Mouse (Mus musculus): Measurements from ENCODE around the gene Lrrc8e. TPM values are rescaled to one million over a fixed set of nuclear protein-coding genes. Genes with fewer than 3 reads are reported as not detected.

Gene Lrrc8e
- total RNA-seq, 2 experiments from 2014 or later: not detected

GRCm38 (mm10) chr8:4216791-4217621, 9.6 kb upstream of the Lrrc8e start, which contains the start of gene Prr36:
TSS of gene Prr36 (minus strand) at chr8:4217459.
- no peak for ATAC-seq (replicated peaks; ENCODE audit: low FRiP score, poor library complexity, severe bottlenecking)

- ATAC-seq (replicated peaks; ENCODE audit: low FRiP score, poor library complexity, severe bottlenecking): no peak
Measured at GRCm38 (mm10) chr8:4219617-4220016, 7.0 kb upstream of the Lrrc8e start.

- ATAC-seq (replicated peaks; ENCODE audit: low FRiP score, poor library complexity, severe bottlenecking): no peak
Measured at GRCm38 (mm10) chr8:4222059-4222458, 4.6 kb upstream of the Lrrc8e start.

DNA sequence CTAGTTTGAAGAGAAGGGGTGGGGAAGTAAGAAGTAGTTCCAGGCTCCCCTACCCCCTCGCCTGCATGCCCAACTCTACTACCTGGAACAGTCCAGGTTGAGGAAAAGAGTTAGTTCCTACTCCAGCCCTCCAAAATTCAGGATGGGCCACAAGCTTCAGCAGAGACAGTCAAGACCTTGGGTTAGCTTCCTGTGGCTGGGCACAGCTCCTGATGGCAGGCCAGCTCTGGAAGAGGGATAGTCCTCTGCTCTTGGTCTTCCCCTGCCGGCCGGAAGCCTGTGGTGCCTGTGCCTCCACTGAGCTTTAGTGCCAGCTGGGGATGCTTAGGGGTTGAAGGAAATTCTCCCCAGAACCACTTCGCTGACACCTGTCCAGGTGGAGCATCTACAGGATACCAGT, 304 bp upstream of the Lrrc8e start:
- no peak for ATAC-seq (replicated peaks; ENCODE audit: low FRiP score, poor library complexity, severe bottlenecking)

DNA sequence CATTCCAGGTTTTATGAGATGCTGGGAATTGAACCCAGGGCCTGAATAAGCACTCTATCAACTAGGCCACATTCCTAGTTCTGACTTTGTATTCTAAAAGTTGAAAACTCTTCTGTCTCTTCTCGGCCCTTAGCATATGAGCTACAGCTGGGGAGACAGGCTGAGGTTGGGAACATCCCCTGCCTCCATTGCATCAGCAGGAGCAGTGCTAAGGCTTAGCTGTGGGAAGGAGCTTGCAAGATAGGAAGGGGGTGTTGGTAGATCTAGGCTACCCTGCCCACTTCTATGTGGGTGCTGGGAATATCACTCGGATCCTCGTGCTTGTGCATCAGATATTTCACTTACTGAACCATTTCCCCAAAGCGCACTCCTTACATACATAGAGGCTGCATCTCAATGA, 1.3 kb downstream of the Lrrc8e start:
- no peak for ATAC-seq (replicated peaks; ENCODE audit: low FRiP score, poor library complexity, severe bottlenecking)

DNA sequence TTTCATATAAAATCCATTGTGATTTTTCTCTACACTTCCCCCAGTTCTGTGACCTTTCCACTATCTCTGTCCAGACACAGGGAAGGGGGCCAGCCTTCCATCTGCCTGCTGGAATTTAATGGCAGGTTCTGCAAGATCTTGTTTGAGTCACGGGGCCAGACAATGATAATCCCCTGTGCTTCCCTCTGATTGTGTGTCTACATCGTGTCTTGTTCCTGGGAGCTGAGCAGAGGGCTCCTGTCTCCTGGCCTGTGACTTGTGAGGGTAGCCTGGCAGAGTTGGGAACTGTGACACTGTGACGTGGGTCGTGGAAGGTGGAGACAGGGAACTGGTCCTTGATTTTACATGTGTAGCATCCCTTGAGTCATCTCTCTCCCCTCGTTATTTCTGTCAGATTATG, 3.2 kb downstream of the Lrrc8e start:
- ATAC-seq (replicated peaks; ENCODE audit: low FRiP score, poor library complexity, severe bottlenecking): no peak

GRCm38 (mm10) chr8:4230612-4231351, 4.2 kb downstream of the Lrrc8e start:
- no peak for ATAC-seq (replicated peaks; ENCODE audit: low FRiP score, poor library complexity, severe bottlenecking)

DNA sequence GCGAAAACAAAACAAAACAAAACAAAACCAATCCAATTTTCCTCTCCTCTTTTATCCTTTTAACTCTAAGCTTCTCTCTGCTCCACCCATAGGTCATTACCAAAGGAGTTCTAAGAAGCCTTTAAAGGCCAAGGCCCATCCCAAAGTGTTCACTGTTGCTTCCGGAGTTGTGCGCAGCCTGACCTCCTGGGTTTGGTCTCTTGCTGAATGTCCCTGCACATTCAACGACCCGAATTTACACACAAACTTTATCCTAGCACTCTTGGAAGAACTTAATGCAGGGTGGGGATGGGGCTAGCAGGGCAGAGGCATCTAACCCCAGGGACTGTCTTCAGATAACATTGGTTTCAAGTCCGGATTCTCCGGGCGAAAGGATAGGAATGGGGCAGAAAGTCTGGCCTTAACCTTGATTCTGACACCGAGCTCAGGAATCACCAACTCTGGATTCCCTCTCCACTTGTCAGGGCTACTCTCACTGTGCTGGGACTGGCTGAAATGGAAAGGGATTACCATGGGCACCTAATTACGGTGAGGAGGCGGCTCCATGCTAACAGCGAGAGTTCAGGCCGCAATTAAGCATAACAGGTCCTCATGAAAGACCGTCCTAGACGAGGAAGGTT, 11.3 kb downstream of the Lrrc8e start:
- peak; percentile 4; the same call in 1 of the 2 replicates for ATAC-seq (replicated peaks; ENCODE audit: low FRiP score, poor library complexity, severe bottlenecking)

GRCm38 (mm10) chr8:4238434-4239192, 12.0 kb downstream of the Lrrc8e start, which contains the start of the genes Map2k7 and Gm49320:
TSS of gene Map2k7 (plus strand) at chr8:4238740.
TSS of gene Gm49320 (plus strand) at chr8:4238865.
- peak; percentile 86 for ATAC-seq (replicated peaks; ENCODE audit: low FRiP score, poor library complexity, severe bottlenecking)

- ATAC-seq (replicated peaks; ENCODE audit: low FRiP score, poor library complexity, severe bottlenecking): peak; percentile 26
Measured at GRCm38 (mm10) chr8:4239193-4239890, 12.7 kb downstream of the Lrrc8e start.

DNA sequence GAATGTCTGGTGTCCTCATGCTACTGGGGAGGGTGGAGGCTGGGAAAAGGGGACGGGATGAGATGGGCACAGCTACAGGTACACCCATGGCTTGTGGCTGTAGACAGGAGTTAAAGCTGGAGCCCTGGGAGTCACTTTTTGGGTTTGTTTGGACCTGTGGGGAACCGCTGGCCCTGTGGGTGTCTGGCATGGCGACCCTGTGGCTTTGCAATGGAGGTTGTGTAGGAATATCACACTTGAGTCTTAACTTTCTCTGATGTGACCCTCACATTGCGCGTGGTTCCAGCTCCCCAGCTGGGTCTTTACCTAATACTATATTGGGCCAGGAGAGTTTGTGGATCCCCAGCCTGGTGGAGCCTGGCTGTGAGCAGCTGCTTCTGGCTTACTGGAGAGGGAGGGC, 18.4 kb downstream of the Lrrc8e start:
- ATAC-seq (replicated peaks; ENCODE audit: low FRiP score, poor library complexity, severe bottlenecking): no peak

DNA sequence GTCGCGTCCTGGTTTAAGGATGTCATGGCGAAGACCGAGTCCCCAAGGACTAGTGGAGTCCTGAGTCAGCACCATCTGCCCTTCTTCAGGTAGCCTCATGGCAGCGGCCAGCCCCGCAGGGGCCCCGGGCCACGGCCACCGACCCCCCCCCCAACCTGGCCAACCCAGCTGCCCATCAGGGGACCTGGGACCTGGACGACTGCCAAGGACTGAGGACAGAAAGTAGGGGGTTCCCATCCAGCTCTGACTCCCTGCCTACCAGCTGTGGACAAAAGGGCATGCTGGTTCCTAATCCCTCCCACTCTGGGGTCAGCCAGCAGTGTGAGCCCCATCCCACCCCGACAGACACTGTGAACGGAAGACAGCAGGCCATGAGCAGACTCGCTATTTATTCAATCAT, 19.1 kb downstream of the Lrrc8e start:
- no peak for ATAC-seq (replicated peaks; ENCODE audit: low FRiP score, poor library complexity, severe bottlenecking)

DNA sequence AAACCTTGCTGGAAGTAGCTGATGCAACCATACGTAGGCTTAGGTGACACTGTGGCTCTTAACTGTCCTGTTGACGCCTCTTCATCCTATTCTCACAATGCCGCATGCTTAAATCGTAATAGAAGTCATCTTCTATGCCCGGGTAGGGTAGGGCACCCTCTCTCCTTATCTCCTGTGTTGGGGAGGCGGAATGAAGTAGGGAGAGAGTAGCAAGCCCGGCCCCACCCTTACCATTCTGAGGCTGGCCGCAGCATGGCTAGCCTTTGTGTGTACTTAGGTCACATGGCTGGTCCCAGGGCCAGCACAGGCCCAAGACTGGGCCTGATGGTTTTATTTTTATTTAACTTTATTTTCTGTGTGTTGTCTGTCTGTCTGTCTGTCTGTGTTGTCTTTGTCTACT, 20.6 kb downstream of the Lrrc8e start:
- no peak for ATAC-seq (replicated peaks; ENCODE audit: low FRiP score, poor library complexity, severe bottlenecking)

DNA sequence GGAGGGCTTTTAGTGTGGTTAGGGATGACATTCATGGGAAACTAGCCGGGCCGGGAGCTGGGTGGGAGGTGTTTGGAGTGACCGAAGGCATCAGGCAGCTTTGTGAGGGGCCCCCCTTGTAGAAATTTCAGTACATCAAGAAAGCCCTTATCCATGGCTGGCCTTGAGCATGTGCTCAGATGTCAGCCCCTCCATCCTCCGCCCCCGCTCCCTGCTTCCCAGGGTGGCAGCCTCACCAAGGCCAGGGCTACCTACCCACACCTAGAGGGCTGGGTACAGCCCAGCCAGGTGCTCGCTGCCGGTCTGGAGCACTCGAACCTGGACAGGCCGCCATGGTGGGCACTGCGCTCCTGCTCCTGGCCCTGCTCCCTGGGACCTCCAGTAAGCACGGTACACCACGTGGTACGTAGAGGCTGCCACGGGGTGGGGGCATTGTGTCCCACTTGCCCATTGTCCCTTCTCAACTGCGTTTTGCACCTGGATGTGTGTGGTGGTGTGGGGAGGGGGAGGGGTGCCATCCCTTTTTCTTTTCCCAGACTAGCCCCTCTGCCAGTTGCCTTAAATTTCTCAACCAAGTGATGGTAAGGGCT, 21.4 kb downstream of the Lrrc8e start, which contains the start of gene Tgfbr3l:
Tgfbr3l (plus strand) TSS at position 264 of the 590 bp plus-strand sequence.
- ATAC-seq (replicated peaks; ENCODE audit: low FRiP score, poor library complexity, severe bottlenecking): no peak

GRCm38 (mm10) chr8:4249213-4249612, 22.6 kb downstream of the Lrrc8e start:
- no peak for ATAC-seq (replicated peaks; ENCODE audit: low FRiP score, poor library complexity, severe bottlenecking)

DNA sequence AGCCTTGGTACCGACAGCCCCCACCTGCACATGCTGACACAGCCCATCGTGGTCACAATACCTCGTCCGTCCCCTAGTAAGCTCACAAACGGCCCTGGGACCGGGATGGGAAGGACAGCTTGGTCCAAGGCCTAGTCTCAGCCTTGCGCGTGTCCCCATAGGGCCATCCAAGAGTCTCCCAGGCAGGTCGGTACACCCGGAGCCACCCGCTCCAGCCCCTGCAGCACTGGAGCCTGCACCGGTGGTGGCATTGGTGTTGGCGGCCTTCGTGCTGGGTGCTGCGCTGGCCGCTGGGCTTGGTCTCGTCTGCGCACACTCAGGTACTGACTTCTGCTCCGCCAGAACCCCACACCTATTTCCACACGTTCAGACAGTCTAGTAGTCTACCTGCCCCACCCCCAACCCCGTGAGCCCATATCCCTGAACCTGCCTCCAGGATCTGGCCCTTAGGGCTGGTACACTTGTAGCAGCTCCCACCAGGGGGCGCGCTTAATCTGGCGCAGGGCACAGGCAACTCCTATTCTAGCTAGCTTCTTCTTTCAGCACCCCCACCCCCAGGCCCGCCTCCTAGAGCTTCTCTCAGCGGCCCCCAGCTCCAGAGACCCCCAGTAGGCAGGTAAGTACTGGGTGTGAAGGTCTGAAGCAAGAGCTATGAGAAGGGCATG, 23.8 kb downstream of the Lrrc8e start:
- ATAC-seq (replicated peaks; ENCODE audit: low FRiP score, poor library complexity, severe bottlenecking): peak; percentile 45; the same call in 1 of the 2 replicates

GRCm38 (mm10) chr8:4252116-4252760, 25.6 kb downstream of the Lrrc8e start:
- no peak for ATAC-seq (replicated peaks; ENCODE audit: low FRiP score, poor library complexity, severe bottlenecking)
